Mouse (Mus musculus) cerebral cortex, adult 2 months (tissue): Measurements from ENCODE around the gene Ptpn5.

Experiments
- WGBS: fragments of 180-500 bp; shearing (Covaris S2); methylation state at CpG from one replicate; pipeline ENCODE4 v1.1.7; 2018; 5-methylcytosine and 5-hydroxymethylcytosine counted together

Gene Ptpn5

GRCm38 (mm10) chr7:47133331-47133730 lies at the start of gene Ptpn5:
Ptpn5 (minus strand) TSS chr7:47133684.
- WGBS: 6% methylated on average over 13 of the region's 13 CpGs

GRCm38 (mm10) chr7:47170814-47171213 lies 37.3 kb upstream of the Ptpn5 start:
- 66% methylated on average over 5 of the region's 5 CpGs for WGBS

- WGBS: 71% methylated on average over 4 of the region's 4 CpGs
Observed at GRCm38 (mm10) chr7:47165028-47165427, 31.5 kb upstream of the Ptpn5 start.

GRCm38 (mm10) chr7:47163203-47163602 lies 29.7 kb upstream of the Ptpn5 start:
- 82% methylated on average over 4 of the region's 4 CpGs for WGBS

- WGBS: 38% methylated on average over 2 of the region's 2 CpGs
Observed at GRCm38 (mm10) chr7:47158451-47158850, 25.0 kb upstream of the Ptpn5 start.

GRCm38 (mm10) chr7:47157743-47158142 lies 24.3 kb upstream of the Ptpn5 start:
- WGBS: 82% methylated on average over 9 of the region's 9 CpGs

GRCm38 (mm10) chr7:47155849-47156248 lies 22.4 kb upstream of the Ptpn5 start:
- WGBS: 59% methylated on average over 2 of the region's 2 CpGs

- WGBS: 62% methylated on average over 4 of the region's 4 CpGs
Observed at GRCm38 (mm10) chr7:47155396-47155795, 21.9 kb upstream of the Ptpn5 start.

GRCm38 (mm10) chr7:47150420-47151061 lies 17.1 kb upstream of the Ptpn5 start:
- 11% methylated on average over 11 of the region's 11 CpGs for WGBS

GRCm38 (mm10) chr7:47148298-47148697 lies 14.8 kb upstream of the Ptpn5 start:
- WGBS: 90% methylated on average over 7 of the region's 7 CpGs

- 59% methylated on average over 12 of the region's 12 CpGs for WGBS
Observed at GRCm38 (mm10) chr7:47146034-47146812, 12.7 kb upstream of the Ptpn5 start.

- WGBS: 53% methylated on average over 6 of the region's 6 CpGs
Observed at GRCm38 (mm10) chr7:47144299-47144698, 10.8 kb upstream of the Ptpn5 start.

- 87% methylated on average over 8 of the region's 8 CpGs for WGBS
Observed at GRCm38 (mm10) chr7:47139823-47140325, 6.4 kb upstream of the Ptpn5 start.

- WGBS: 67% methylated on average over 5 of the region's 5 CpGs
Observed at GRCm38 (mm10) chr7:47134570-47134969, 1.1 kb upstream of the Ptpn5 start.

GRCm38 (mm10) chr7:47132931-47133260 lies 588 bp downstream of the Ptpn5 start:
- under 1% methylated on average over 10 of the region's 10 CpGs for WGBS

- under 1% methylated on average over 65 of the region's 65 CpGs for WGBS
Observed at GRCm38 (mm10) chr7:47132180-47132930, 1.1 kb downstream of the Ptpn5 start.

GRCm38 (mm10) chr7:47131840-47132179 lies 1.7 kb downstream of the Ptpn5 start:
- 1% methylated on average over 15 of the region's 15 CpGs for WGBS

- 43% methylated on average over 8 of the region's 8 CpGs for WGBS
Observed at GRCm38 (mm10) chr7:47131258-47131657, 2.2 kb downstream of the Ptpn5 start.

GRCm38 (mm10) chr7:47122026-47122425 lies 11.5 kb downstream of the Ptpn5 start:
- WGBS: 88% methylated on average over 3 of the region's 3 CpGs

GRCm38 (mm10) chr7:47116666-47117065 lies 16.8 kb downstream of the Ptpn5 start:
- WGBS: 47% methylated on average over 6 of the region's 6 CpGs

GRCm38 (mm10) chr7:47115491-47115890 lies 18.0 kb downstream of the Ptpn5 start:
- 53% methylated on average over 2 of the region's 2 CpGs for WGBS

GRCm38 (mm10) chr7:47113383-47113782 lies 20.1 kb downstream of the Ptpn5 start:
- WGBS: 50% methylated on average over 7 of the region's 7 CpGs

GRCm38 (mm10) chr7:47112036-47112435 lies 21.4 kb downstream of the Ptpn5 start:
- 69% methylated on average over 5 of the region's 5 CpGs for WGBS
